In genomic region chr2:11320241-11320640, GRCm38 (mm10) we compare ENCODE assay signal across 10 mouse cellular contexts.
A peak's percentile ranks its signal among the peaks of the same experiment; 100 is the strongest.
DNase-seq lines count a peak whose midpoint lies in the region; ATAC-seq and TF ChIP-seq lines count a peak whose summit lies in the region.
"Had no signal": no experiment of that assay in that cellular context is flagged by ENCODE, and none has a peak within 500 bp of the region (broad histone marks: within the 10 kb centered on the region; RNA-seq: fewer than 3 reads in every experiment).

No protein-coding gene starts in this region.

- 40% methylated on average over 10 of the region's 10 CpGs for WGBS in hindbrain, embryonic 10.5 days
- 45% methylated on average over 10 of the region's 10 CpGs for WGBS in hindbrain, embryonic 12.5 days

- H3K27me3 ChIP-seq in hindbrain, embryonic 10.5 days (ENCODE audit: insufficient read depth, poor library complexity, severe bottlenecking): no peaks in the 10 kb centered on the region
- H3K27me3 ChIP-seq in hindbrain, embryonic 12.5 days: no peaks in the 10 kb centered on the region
- H3K27me3 ChIP-seq: embryonic facial prominence, embryonic 13.5 days; liver, embryonic 13.5 days had no signal

- H3K4me3 ChIP-seq in hindbrain, embryonic 10.5 days: no peak overlapping the region
- H3K4me3 ChIP-seq in hindbrain, embryonic 12.5 days: no peak overlapping the region
- H3K4me3 ChIP-seq in ES-E14 (ENCODE audit: insufficient read depth in 1 of 2, low read depth in 1 of 2, low read length in 2 of 2, poor library complexity in 1 of 2, severe bottlenecking in 1 of 2): no peak overlapping the region
- H3K4me3 ChIP-seq: embryonic facial prominence, embryonic 13.5 days; liver, embryonic 13.5 days had no signal

- no peaks in the 10 kb centered on the region for H3K9me3 ChIP-seq in hindbrain, embryonic 10.5 days
- H3K9me3 ChIP-seq in hindbrain, embryonic 12.5 days (replicated peaks): no peaks in the 10 kb centered on the region
- no peaks in the 10 kb centered on the region for H3K9me3 ChIP-seq in ES-E14 (ENCODE audit: control insufficient read depth, insufficient read depth, low read depth, low read length)
- H3K9me3 ChIP-seq: embryonic facial prominence, embryonic 13.5 days; liver, embryonic 13.5 days had no signal

- H3K4me1 ChIP-seq in hindbrain, embryonic 10.5 days (replicated peaks): no peaks in the 10 kb centered on the region
- H3K4me1 ChIP-seq in hindbrain, embryonic 12.5 days: no peaks in the 10 kb centered on the region
- no peaks in the 10 kb centered on the region for H3K4me1 ChIP-seq in ES-E14 (ENCODE audit: control insufficient read depth in 2 of 2, insufficient read depth in 2 of 2, low read length in 2 of 2, poor library complexity in 1 of 2)
- H3K4me1 ChIP-seq: embryonic facial prominence, embryonic 13.5 days; liver, embryonic 13.5 days had no signal

- H3K27ac ChIP-seq in hindbrain, embryonic 10.5 days: no peak overlapping the region
- H3K27ac ChIP-seq in hindbrain, embryonic 12.5 days: no peak overlapping the region
- no peak overlapping the region for H3K27ac ChIP-seq in ES-E14 (ENCODE audit: insufficient read depth, low read depth, low read length, poor library complexity, severe bottlenecking)
- H3K27ac ChIP-seq: embryonic facial prominence, embryonic 13.5 days; liver, embryonic 13.5 days had no signal

- no peak overlapping the region for H3K9ac ChIP-seq in hindbrain, embryonic 12.5 days
- no peak overlapping the region for H3K9ac ChIP-seq in ES-E14 (ENCODE audit: insufficient read depth, low read depth, low read length, poor library complexity, severe bottlenecking)
- H3K9ac ChIP-seq: embryonic facial prominence, embryonic 13.5 days; liver, embryonic 13.5 days had no signal

- H3K4me2 ChIP-seq in hindbrain, embryonic 12.5 days (replicated peaks): no peak overlapping the region
- H3K4me2 ChIP-seq: embryonic facial prominence, embryonic 13.5 days; liver, embryonic 13.5 days had no signal

- in situ Hi-C loops in ES-E14 (cut with MboI; ENCODE audit: low sequenced_read_pairs in 2 of 2, unreplicated experiment in 2 of 2): no loop called here

- ATAC-seq in hindbrain, embryonic 12.5 days (ENCODE audit: low FRiP score): no peak

- peak; percentile 30 for DNase-seq in hindbrain, embryonic 10.5 days (ENCODE audit: low spot score)
- DNase-seq in 416B (ENCODE audit: low read depth) (peak; percentile 81), ES-E14 (ENCODE audit: low read depth, low spot score) (peak; percentile 35)
- DNase-seq in forelimb bud, embryonic 11.5 days (ENCODE audit: low read depth, low spot score): peak; percentile 50
- peak; percentile 54 for DNase-seq in lung, postnatal 10 days
- peak; percentile 55 for DNase-seq in thymus, postnatal 25 days
- DNase-seq in heart, adult 9 months (ENCODE audit: low spot score in 2 of 2): no peak
- DNase-seq: liver, embryonic 13.5 days had no signal

- no peaks in the 10 kb centered on the region for H3K36me3 ChIP-seq in hindbrain, embryonic 10.5 days
- no peaks in the 10 kb centered on the region for H3K36me3 ChIP-seq in hindbrain, embryonic 12.5 days
- H3K36me3 ChIP-seq in ES-E14 (ENCODE audit: control insufficient read depth, insufficient read depth, low read length, poor library complexity, severe bottlenecking): no peaks in the 10 kb centered on the region
- H3K36me3 ChIP-seq: embryonic facial prominence, embryonic 13.5 days; liver, embryonic 13.5 days had no signal

TF ChIP-seq in ES-E14, 5 proteins besides CTCF, POLR2A, EP300 and RAD21:
- TF ChIP-seq MAFK (IDR thresholded peaks at IDR 0.05; ENCODE audit: insufficient read depth, low read depth, low read length) (no peak), ZNF384 (IDR thresholded peaks at IDR 0.05; ENCODE audit: low read depth, low read length) (no peak), HCFC1 (IDR thresholded peaks at IDR 0.05; ENCODE audit: borderline replicate concordance, insufficient read depth, low read length) (no peak), CHD2 (IDR thresholded peaks at IDR 0.05; ENCODE audit: low read depth, low read length) (no peak), ZC3H11A (IDR thresholded peaks at IDR 0.05; ENCODE audit: borderline replicate concordance, low read depth, low read length) (peak; percentile 68; the same call in 1 of the 2 replicates)

Comparison
In these comparisons a context has a peak if more than half of its experiments do, and no peak if none do; other contexts are left out.
1. DNase-seq: peak in hindbrain, embryonic 10.5 days (single experiment), 416B (single experiment), ES-E14 (single experiment), forelimb bud, embryonic 11.5 days (single experiment), lung, postnatal 10 days (single experiment) and thymus, postnatal 25 days (single experiment); none in heart, adult 9 months (0 of 2).